Mouse (Mus musculus) lung, embryonic 14.5 days (tissue): ENCODE results near the gene Coro7. TPM values are rescaled to one million over a fixed set of nuclear protein-coding genes. Genes with fewer than 3 reads are reported as not detected.
A peak's percentile ranks its signal among the peaks of the same experiment; 100 is the strongest.

Experiments used
- ATAC-seq: fragments of 200-750 bp; cut with Nextera tagmentation; 2 replicates; pipeline ENCODE4 v1.8.0; 2017; ENCODE audit warnings: mild to moderate bottlenecking, moderate TSS enrichment, moderate library complexity; ENCODE audit not compliant: insufficient read depth
- DNase-seq: peaks from one replicate; pipeline ENCODE4 v3.0.0-alpha.2; 2015
- H3K27ac ChIP-seq: fragments of 300-500 bp; sonication (generic); 2 replicates; pipeline ENCODE4 v1.5.1; 2014; ENCODE audit warnings: low read depth, mild to moderate bottlenecking, moderate library complexity
- H3K27me3 ChIP-seq: fragments of 300-500 bp; sonication (generic); 2 replicates; pipeline ENCODE4 v1.6.1; 2014; ENCODE audit warnings: low read length, control low read depth; ENCODE audit not compliant: insufficient read depth
- H3K36me3 ChIP-seq: fragments of 300-500 bp; sonication (generic); 2 replicates; pipeline ENCODE4 v1.6.1; 2014; ENCODE audit warnings: control low read depth; ENCODE audit not compliant: insufficient read depth
- H3K4me1 ChIP-seq: fragments of 300-500 bp; sonication (generic); 2 replicates; pipeline ENCODE4 v1.6.1; 2014; ENCODE audit warnings: antibody characterized with exemption, control low read depth; ENCODE audit not compliant: insufficient read depth
- H3K4me2 ChIP-seq: fragments of 300-500 bp; sonication (generic); 2 replicates; pipeline ENCODE4 v1.6.1; 2014; ENCODE audit warnings: mild to moderate bottlenecking
- H3K4me3 ChIP-seq: fragments of 300-500 bp; sonication (generic); 2 replicates; pipeline ENCODE4 v1.5.1; 2014; ENCODE audit warnings: low read depth, low read length
- H3K9ac ChIP-seq: fragments of 300-500 bp; sonication (generic); 2 replicates; pipeline ENCODE4 v1.6.1; 2014
- H3K9me3 ChIP-seq: fragments of 300-500 bp; sonication (generic); 2 replicates; pipeline ENCODE4 v1.6.1; 2016; ENCODE audit warnings: low read depth, low read length, control low read depth
- CTCF ChIP-seq: IDR thresholded peaks from 2 replicates; pipeline ENCODE4 v1.5.1; 2016; ENCODE audit warnings: antibody characterized with exemption, low read depth
- WGBS: fragments of 180-500 bp; shearing (Covaris S2); extraction: QIAGEN DNeasy Blood & Tissue Kit; methylation state at CpG from one replicate; pipeline ENCODE4 v1.1.7; 2014; 5-methylcytosine and 5-hydroxymethylcytosine counted together
- polyA plus RNA-seq: library from polyadenylated mRNA; unstranded; fragments of >200 nt; fragmentation: Nextera tagmentation; extraction: Ambion mirVana; gene quantifications from 2 replicates; pipeline ENCODE4 v1.2.1, GENCODE M21; 2014

Gene Coro7
- 13.1 and 15.1 TPM in 2 replicates for polyA plus RNA-seq

GRCm38 (mm10) chr16:4679121-4680018, at the start of gene Coro7:
Gene Coro7, minus strand, starts transcription at chr16:4679777.
- Histone ChIP-seq H3K27me3 (no peaks in the 10 kb centered on the region), H3K9ac (peak within 1 kb of the TSS; percentile 69), H3K27ac (no peak within 1 kb of the TSS), H3K9me3 (no peaks in the 10 kb centered on the region), H3K36me3 (peaks cover 13% of the 10 kb centered on the region), H3K4me3 (peak within 1 kb of the TSS; percentile 68), H3K4me2 (peak within 1 kb of the TSS; percentile 97), H3K4me1 (peaks cover 6% of the 10 kb centered on the region; the same call in 1 of the 2 replicates)
- under 1% methylated on average over 47 of the region's 47 CpGs for WGBS
- DNase-seq (peak; percentile 96), ATAC-seq (peak; percentile 89)
- no peak for TF ChIP-seq CTCF

DNA sequence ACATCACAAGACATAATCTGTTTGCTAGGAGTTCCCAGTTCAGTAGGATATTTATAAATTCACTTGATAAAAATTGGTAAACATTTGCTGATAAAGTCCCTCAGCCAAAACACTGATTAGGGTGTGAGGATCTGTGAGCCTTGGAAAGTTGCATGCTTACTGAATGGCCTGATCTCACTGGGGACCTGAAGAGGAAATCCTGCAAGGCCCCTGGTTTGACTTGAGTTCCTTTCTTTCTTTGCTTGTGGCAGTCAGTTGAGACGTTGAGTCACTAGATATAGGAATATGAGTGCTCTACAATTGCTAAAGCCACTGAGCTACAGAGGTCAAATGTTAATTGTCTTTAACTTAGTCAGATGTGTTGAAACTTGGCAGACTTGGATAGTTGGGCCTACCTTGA, 48.4 kb upstream of the Coro7 start:
- Histone ChIP-seq H3K36me3 (no peaks in the 10 kb centered on the region), H3K9ac (no peak overlapping the region), H3K9me3 (no peaks in the 10 kb centered on the region), H3K27ac (no peak overlapping the region), H3K4me2 (peak overlapping the region; percentile 73), H3K27me3 (no peaks in the 10 kb centered on the region), H3K4me1 (0 out of 2 replicates have a peak, but pooled peaks cover 6% of the 10 kb centered on the region), H3K4me3 (no peak overlapping the region)
- DNase-seq (no peak), ATAC-seq (no peak)
- WGBS = 27% methylated on average over 1 of the region's 1 CpGs
- no peak for TF ChIP-seq CTCF

DNA sequence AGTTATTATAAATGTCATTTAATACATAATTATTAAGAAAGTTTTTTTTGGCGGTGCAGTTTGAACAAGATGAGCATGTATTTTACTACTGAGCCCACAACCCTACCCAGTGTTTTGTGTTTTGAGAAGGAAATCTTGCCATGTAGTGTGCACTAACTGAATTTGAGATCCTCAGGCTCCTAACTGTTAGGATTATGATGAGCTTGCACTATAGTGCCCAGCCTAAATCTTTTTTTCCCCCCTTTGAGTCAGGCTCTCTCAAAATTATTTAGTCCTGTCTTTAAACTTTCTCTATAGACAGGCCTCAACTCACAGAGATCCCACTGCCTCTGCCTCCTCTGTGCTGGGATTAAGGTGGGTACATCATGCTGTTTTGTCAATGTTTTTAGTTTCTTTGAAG, 47.9 kb upstream of the Coro7 start:
- Histone ChIP-seq H3K4me1 (0 out of 2 replicates have a peak, but pooled peaks cover 6% of the 10 kb centered on the region), H3K36me3 (no peaks in the 10 kb centered on the region), H3K4me3 (peak overlapping the region; percentile 80; the same call in 1 of the 2 replicates), H3K27me3 (no peaks in the 10 kb centered on the region), H3K4me2 (peak overlapping the region; percentile 73), H3K9me3 (no peaks in the 10 kb centered on the region), H3K9ac (no peak overlapping the region), H3K27ac (no peak overlapping the region; the same call in 1 of the 2 replicates)
- no peak for ATAC-seq
- TF ChIP-seq CTCF = no peak
- WGBS = 87% methylated on average over 1 of the region's 1 CpGs
- DNase-seq = no peak

GRCm38 (mm10) chr16:4726528-4727128, 47.1 kb upstream of the Coro7 start:
- peak overlapping the region; percentile 80 for H3K4me3 ChIP-seq
- H3K4me1 ChIP-seq = 0 out of 2 replicates have a peak, but pooled peaks cover 6% of the 10 kb centered on the region
- ATAC-seq (peak; percentile 78), DNase-seq (no peak)
- peak overlapping the region; percentile 83 for H3K27ac ChIP-seq
- no peak for TF ChIP-seq CTCF
- H3K36me3 ChIP-seq = no peaks in the 10 kb centered on the region
- peak overlapping the region; percentile 85 for H3K9ac ChIP-seq
- under 1% methylated on average over 40 of the region's 40 CpGs for WGBS
- peak overlapping the region; percentile 73 for H3K4me2 ChIP-seq
- H3K9me3 ChIP-seq = no peaks in the 10 kb centered on the region
- H3K27me3 ChIP-seq = no peaks in the 10 kb centered on the region

DNA sequence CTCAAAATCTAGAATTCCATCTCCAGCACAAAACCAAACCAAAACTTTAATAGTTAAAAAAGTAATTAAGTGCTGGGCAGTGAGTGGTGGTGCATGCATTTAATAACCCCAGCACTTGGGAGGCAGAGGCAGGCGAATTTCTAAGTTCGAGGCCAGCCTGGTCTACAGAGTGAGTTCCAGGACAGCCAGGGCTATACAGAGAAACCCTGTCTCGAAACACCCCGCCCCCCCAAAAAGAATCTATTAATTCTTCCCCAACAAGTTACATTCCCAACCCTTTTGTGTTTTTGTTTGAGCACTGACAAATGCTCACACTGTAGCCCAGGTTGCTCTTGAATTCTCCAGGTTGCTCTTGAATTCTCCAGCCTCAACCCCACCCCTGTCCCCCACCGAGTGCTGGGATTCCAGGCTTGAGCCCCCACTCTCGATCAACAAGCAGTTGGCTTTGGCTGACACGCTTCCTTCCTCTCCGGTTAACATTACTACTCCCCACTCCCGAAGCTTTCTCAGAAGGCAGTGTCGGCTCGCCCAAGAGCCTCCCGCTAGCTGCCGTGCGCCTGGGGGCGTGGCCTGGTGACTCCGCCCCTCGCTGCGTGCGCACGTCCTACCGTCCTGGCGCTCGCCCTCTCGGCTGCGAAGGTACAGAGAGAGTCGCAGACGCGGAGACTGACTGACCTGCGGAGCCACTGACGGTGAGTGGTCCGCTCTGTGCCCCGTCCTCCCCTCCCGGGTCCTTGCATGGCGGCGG, 46.4 kb upstream of the Coro7 start, which contains the start of gene Hmox2:
Hmox2 (plus strand) TSS at position 582 of the 748 bp plus-strand sequence.
- no peak for TF ChIP-seq CTCF
- peak within 1 kb of the TSS; percentile 73 for H3K4me2 ChIP-seq
- peak within 1 kb of the TSS; percentile 85 for H3K9ac ChIP-seq
- peak; percentile 97 for DNase-seq
- 0 out of 2 replicates have a peak, but pooled peaks cover 6% of the 10 kb centered on the region for H3K4me1 ChIP-seq
- peak within 1 kb of the TSS; percentile 83 for H3K27ac ChIP-seq
- ATAC-seq = peak; percentile 94
- no peaks in the 10 kb centered on the region for H3K27me3 ChIP-seq
- no peaks in the 10 kb centered on the region for H3K36me3 ChIP-seq
- H3K4me3 ChIP-seq = peak within 1 kb of the TSS; percentile 80
- no peaks in the 10 kb centered on the region for H3K9me3 ChIP-seq
- whole genome bisulfite sequencing = 5% methylated on average over 35 of the region's 35 CpGs

DNA sequence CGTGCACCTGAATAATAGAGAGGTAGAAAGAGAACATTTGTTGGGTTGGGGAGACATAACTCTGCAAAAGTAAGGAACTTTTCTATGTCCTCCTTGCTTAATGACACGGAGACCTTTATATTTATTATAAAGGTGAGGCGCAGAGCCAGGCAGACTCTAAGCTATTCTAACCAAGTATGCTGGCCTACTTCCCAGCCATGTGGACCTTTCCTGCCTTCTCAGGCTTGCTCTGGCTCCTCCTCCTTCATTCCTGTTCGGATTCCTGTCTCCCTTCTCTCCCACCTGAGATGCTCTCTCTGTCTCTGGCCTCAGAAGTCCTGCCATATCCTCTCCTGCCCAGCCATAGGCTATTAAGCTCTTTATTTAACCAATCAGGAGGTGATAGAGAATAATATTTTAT, 45.7 kb upstream of the Coro7 start:
- no peak for ATAC-seq
- H3K9ac ChIP-seq = no peak overlapping the region
- H3K27ac ChIP-seq = no peak overlapping the region
- DNase-seq = no peak
- no peaks in the 10 kb centered on the region for H3K9me3 ChIP-seq
- no peak overlapping the region for H3K4me3 ChIP-seq
- TF ChIP-seq CTCF = no peak
- H3K27me3 ChIP-seq = no peaks in the 10 kb centered on the region
- H3K4me2 ChIP-seq = no peak overlapping the region
- WGBS = 76% methylated on average over 4 of the region's 4 CpGs
- H3K4me1 ChIP-seq = 0 out of 2 replicates have a peak, but pooled peaks cover 6% of the 10 kb centered on the region
- no peaks in the 10 kb centered on the region for H3K36me3 ChIP-seq

- H3K27ac ChIP-seq = no peak overlapping the region
- H3K4me1 ChIP-seq = 0 out of 2 replicates have a peak, but pooled peaks cover 4% of the 10 kb centered on the region
- H3K4me2 ChIP-seq = no peak overlapping the region
- TF ChIP-seq CTCF = no peak
- H3K4me3 ChIP-seq = no peak overlapping the region
- ATAC-seq (no peak), DNase-seq (no peak)
- no peaks in the 10 kb centered on the region for H3K27me3 ChIP-seq
- H3K36me3 ChIP-seq = no peaks in the 10 kb centered on the region
- no peak overlapping the region for H3K9ac ChIP-seq
- H3K9me3 ChIP-seq = no peaks in the 10 kb centered on the region
- 43% methylated on average over 3 of the region's 3 CpGs for WGBS
Observed at GRCm38 (mm10) chr16:4722915-4723209, 43.3 kb upstream of the Coro7 start.
